Mouse (Mus musculus) kidney, adult 10 weeks (tissue): Measurements from ENCODE around the gene Cchcr1. TPM values are rescaled to one million over a fixed set of nuclear protein-coding genes. Genes with fewer than 3 reads are reported as not detected.

ENCODE experiments used
- polyA plus RNA-seq: library from polyadenylated mRNA; stranded (reverse); fragments of 350-450 nt; fragmentation: Illumina TruSeq; extraction: RNeasy Lipid Tissue Mini Kit (QIAGEN cat#74804); gene quantifications from one replicate; pipeline ENCODE4 v1.2.3, GENCODE M21; 2014; ENCODE audit warnings: low read depth, low replicate concordance

Gene Cchcr1
- 0.85 TPM for polyA plus RNA-seq

DNA sequence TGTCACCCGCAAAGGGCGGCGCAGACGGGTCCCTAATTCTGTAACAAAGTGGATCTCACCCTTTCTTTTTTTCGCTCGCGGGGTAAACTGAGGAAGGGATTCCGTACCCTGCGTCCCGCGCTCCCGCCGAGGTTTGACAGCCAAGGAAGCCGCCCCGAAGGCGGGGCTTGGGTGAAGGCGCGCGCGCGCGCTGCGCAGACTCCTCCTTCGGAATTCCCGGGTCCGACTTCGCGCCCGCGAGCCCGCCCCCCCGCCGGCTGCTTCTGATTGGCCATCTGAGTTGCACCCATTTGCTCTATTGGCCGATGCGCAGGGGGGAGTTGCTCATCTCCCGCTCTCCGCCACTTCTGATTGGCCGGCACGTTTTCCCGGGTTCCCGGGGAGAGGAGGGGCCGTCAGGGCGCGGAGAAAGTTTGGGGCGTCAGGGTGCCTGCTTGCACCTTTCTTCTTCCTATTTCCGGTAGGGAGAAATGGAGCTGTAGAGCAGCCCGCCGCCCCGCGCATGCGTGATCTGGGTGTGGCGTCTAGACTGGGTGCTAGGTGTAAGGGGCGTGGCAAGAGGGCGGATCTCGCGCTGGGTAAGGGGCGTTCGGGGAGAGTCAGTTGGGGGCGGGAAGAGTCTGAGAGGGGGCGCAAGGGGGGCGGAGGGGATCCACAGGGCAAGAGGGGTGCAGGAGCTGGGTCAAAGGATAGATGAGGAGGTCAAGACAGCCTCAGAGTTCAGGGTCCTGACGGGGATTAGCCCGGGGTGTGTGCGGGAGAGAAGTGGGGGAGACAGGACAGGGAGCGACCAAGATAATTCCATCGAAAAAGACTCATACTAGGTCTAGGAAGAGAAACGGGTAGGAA, at the start of gene Cchcr1, which contains the start of gene Tcf19:
Gene Cchcr1 (plus strand): TSS at position 449 of the 849 bp plus-strand sequence.
Gene Tcf19 (minus strand): TSS at position 173 of the 849 bp plus-strand sequence.

DNA sequence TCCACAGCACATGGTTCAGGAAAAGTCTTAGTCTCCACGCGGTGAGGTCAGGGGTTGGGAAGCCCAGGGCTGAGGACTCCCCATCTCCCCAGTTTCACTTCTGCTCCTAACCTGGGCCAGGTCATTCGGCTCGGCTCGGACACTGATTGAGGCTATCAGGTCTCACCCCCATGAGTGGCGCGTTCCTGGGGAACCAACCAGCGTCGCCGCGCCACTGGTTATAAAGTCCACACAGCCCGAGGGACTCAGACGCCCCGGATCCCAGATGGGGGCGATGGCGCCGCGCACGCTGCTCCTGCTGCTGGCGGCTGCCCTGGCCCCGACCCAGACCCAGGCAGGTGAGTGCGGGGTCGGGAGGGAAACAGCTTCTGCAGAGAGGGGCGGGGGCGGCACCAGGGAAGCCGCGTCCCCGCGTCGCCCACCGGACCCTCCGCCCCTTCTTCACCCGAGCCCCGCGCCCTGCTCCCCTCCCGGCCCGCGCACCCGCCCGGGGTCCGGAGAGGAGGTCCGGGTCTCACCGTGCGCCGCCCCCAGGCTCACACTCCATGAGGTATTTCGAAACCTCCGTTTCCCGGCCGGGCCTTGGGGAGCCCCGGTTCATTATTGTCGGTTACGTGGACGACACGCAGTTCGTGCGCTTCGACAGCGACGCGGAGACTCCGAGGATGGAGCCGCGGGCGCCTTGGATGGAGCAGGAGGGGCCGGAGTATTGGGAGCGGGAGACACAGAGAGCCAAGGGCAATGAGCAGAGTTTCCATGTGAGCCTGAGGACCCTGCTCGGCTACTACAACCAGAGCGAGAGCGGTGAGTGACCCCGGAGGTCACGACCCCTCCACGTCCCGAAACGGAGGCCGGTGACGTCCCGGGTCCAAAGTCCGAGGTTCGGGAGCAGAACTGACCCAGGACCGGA, 46.8 kb upstream of the Cchcr1 start, which contains the start of gene H2-Q10:
Gene H2-Q10 (plus strand): TSS at position 248 of the 910 bp plus-strand sequence.

DNA sequence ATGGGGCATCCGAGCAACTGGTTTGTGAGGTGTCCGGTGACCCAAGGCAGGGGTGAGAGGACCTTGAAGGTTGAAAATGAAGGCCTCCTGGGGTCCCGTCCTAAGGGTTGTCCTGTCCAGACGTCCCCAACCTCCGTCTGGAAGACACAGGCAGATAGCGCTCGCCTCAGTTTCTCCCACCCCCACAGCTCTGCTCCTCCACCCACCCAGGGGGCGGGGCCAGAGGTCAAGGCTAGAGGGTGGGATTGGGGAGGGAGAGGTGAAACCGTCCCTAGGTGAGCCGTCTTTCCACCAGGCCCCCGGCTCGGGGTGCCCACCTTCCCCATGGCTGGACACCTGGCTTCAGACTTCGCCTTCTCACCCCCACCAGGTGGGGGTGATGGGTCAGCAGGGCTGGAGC, 11.1 kb upstream of the Cchcr1 start, which contains the start of gene Pou5f1:
Gene Pou5f1 (plus strand): TSS at position 243 of the 400 bp plus-strand sequence.

DNA sequence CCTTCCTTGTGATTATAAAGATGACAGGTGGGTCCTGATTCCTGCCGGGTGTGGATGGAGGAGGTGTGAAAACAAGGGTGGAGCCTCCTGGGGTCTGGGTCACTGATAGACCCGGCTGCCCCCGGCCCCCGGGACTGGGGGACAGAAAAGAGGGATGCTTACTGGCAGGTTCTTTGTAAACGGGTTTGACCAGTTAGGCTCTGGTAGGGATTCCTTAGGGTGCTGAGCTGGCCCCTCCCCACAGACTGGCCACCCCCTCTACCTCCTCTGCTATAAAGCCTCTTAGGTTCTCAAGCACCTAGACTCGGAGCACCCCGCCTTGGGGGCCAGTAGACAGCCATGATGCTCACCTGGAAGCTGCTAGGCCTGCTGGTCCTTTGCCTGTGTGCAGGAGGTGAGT, 16.0 kb downstream of the Cchcr1 start, which contains the start of gene Psors1c2:
Gene Psors1c2 (plus strand): TSS at position 301 of the 400 bp plus-strand sequence.

DNA sequence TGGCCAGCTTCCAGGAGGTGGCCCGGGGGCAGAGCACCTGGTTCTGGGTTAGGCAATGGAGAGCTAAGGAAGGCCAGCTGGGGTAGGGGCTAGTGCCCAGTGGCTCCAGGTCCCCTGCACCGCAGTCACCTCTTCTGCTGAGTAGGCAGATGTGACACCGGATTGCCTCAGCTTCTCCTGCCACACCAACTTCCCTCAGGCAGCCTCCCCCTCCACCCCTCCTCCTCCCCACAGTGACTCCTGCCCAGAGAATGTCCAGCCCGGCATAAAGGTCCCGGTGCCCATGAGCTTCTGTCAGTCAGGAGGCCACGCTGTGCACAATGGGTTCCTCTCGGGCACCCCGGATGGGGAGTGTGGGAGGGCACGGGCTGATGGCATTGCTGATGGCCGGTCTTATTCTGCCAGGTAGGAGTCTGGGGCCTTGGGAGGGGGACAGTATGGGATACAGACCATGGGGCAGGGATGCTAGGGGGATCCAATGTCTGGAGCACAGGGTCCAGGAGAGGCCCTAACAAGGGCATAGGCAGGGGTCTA, 35.0 kb downstream of the Cchcr1 start, which contains the start of gene Cdsn:
Gene Cdsn (plus strand): TSS at position 248 of the 534 bp plus-strand sequence.

DNA sequence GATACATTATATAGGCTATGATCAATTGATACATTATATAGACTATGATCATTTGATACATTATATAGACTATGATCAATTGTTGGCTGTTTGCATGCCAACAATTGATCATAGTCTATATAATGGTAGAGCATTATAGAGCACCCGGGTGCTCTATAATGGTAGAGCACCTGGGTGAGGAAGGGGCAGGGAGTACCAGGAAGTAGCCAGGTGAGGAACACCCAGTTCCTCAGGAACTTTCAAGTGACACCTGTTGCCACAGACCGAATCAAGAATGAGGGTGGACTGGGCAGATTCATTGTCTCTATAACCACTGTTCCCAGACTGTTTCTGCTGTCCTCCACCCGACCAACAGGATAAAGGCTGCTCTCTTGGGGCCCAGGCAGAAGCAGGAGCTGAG, 50.2 kb downstream of the Cchcr1 start, which contains the start of gene 2300002M23Rik:
Gene 2300002M23Rik (plus strand): TSS at position 301 of the 400 bp plus-strand sequence.

Other genes with a start within 250 kb of the Cchcr1 start
- 0.28 TPM for gene H2-Q1, start 196.7 kb upstream of the Cchcr1 start, polyA plus RNA-seq
- gene H2-Q2, start 174.9 kb upstream of the Cchcr1 start, polyA plus RNA-seq: 4.2 TPM
- gene H2-Q4, start 137.5 kb upstream of the Cchcr1 start, polyA plus RNA-seq: 13.7 TPM
- gene H2-Q6, start 92.2 kb upstream of the Cchcr1 start, polyA plus RNA-seq: 21.9 TPM
- gene H2-Q7, start 77.9 kb upstream of the Cchcr1 start, polyA plus RNA-seq: 4.7 TPM
- 0.44 TPM for gene H2-Q10, start 47.0 kb upstream of the Cchcr1 start, polyA plus RNA-seq
- gene Pou5f1, start 11.1 kb upstream of the Cchcr1 start, polyA plus RNA-seq: not detected
- 1.1 TPM for gene Tcf19, start 276 bp upstream of the Cchcr1 start, polyA plus RNA-seq
- not detected for gene Psors1c2, start 16.1 kb downstream of the Cchcr1 start, polyA plus RNA-seq
- not detected for gene Cdsn, start 35.0 kb downstream of the Cchcr1 start, polyA plus RNA-seq
- gene 2300002M23Rik, start 50.4 kb downstream of the Cchcr1 start, polyA plus RNA-seq: not detected
- not detected for gene Sfta2, start 84.4 kb downstream of the Cchcr1 start, polyA plus RNA-seq
- gene Gm9573, start 109.5 kb downstream of the Cchcr1 start, polyA plus RNA-seq: not detected
- gene Mucl3, start 126.6 kb downstream of the Cchcr1 start, polyA plus RNA-seq: not detected
- 1.1 TPM for gene Vars2, start 150.5 kb downstream of the Cchcr1 start, polyA plus RNA-seq
- gene Gtf2h4, start 156.6 kb downstream of the Cchcr1 start, polyA plus RNA-seq: 1.7 TPM
- 7.2 TPM for gene Ddr1, start 187.5 kb downstream of the Cchcr1 start, polyA plus RNA-seq